Mouse (Mus musculus) hindbrain, postnatal 0 days (tissue): ENCODE measurements around the gene Gfi1b. TPM values are rescaled to one million over a fixed set of nuclear protein-coding genes. Genes with fewer than 3 reads are reported as not detected.

Source experiments
- ATAC-seq: fragments of 200-750 bp; cut with Nextera tagmentation; 2 replicates; pipeline ENCODE4 v1.8.0; 2017; ENCODE audit warnings: mild to moderate bottlenecking, moderate TSS enrichment, moderate library complexity
- DNase-seq: peaks from one replicate; pipeline ENCODE4 v3.0.0-alpha.2; 2015; ENCODE audit warnings: low spot score
- H3K27ac ChIP-seq: fragments of 300-500 bp; sonication (generic); 2 replicates; pipeline ENCODE4 v1.5.1; 2014; ENCODE audit warnings: mild to moderate bottlenecking
- H3K27me3 ChIP-seq: fragments of 300-500 bp; sonication (generic); 2 replicates; pipeline ENCODE4 v1.6.1; 2014; ENCODE audit warnings: low read length, mixed read lengths; ENCODE audit not compliant: insufficient read depth
- H3K36me3 ChIP-seq: fragments of 300-500 bp; sonication (generic); 2 replicates; pipeline ENCODE4 v1.6.1; 2014; ENCODE audit warnings: low read length, mixed read lengths; ENCODE audit not compliant: insufficient read depth
- H3K4me1 ChIP-seq: fragments of 300-500 bp; sonication (generic); 2 replicates; pipeline ENCODE4 v1.6.1; 2014; ENCODE audit warnings: antibody characterized with exemption, low read length, mixed read lengths; ENCODE audit not compliant: insufficient read depth
- H3K4me2 ChIP-seq: fragments of 300-500 bp; sonication (generic); 2 replicates; pipeline ENCODE4 v1.6.1; 2014; ENCODE audit warnings: low read depth, mild to moderate bottlenecking, low read length, moderate library complexity, mixed read lengths
- H3K4me3 ChIP-seq: fragments of 300-500 bp; sonication (generic); 2 replicates; pipeline ENCODE4 v1.5.1; 2014; ENCODE audit warnings: low read length
- H3K9ac ChIP-seq: fragments of 300-500 bp; sonication (generic); replicated peaks from 2 replicates; pipeline ENCODE4 v1.6.1; 2014; ENCODE audit warnings: mild to moderate bottlenecking, low read length, moderate library complexity, mixed read lengths
- H3K9me3 ChIP-seq: fragments of 300-500 bp; sonication (generic); 2 replicates; pipeline ENCODE4 v1.6.1; 2016; ENCODE audit warnings: low read length, mixed read lengths
- CTCF ChIP-seq: IDR thresholded peaks from 2 replicates; pipeline ENCODE4 v1.5.1; 2016; ENCODE audit warnings: antibody characterized with exemption, control low read depth, low read depth
- WGBS: fragments of 180-500 bp; shearing (Covaris S2); extraction: QIAGEN DNeasy Blood & Tissue Kit; methylation state at CpG from one replicate; pipeline ENCODE4 v1.1.7; 2014; 5-methylcytosine and 5-hydroxymethylcytosine counted together
- polyA plus RNA-seq: library from polyadenylated mRNA; unstranded; fragments of >200 nt; fragmentation: Nextera tagmentation; extraction: Ambion mirVana; gene quantifications from 2 replicates; pipeline ENCODE4 v1.2.1, GENCODE M21; 2015
- total RNA-seq: library from RNA; depleted of rRNA; stranded (reverse); fragments of >200 nt; gene quantifications from 2 replicates; pipeline ENCODE4 v1.2.3, GENCODE M21; 2014

Gene Gfi1b
- total and polyA plus RNA-seq, 2 experiments from 2014 or later: not detected

DNA sequence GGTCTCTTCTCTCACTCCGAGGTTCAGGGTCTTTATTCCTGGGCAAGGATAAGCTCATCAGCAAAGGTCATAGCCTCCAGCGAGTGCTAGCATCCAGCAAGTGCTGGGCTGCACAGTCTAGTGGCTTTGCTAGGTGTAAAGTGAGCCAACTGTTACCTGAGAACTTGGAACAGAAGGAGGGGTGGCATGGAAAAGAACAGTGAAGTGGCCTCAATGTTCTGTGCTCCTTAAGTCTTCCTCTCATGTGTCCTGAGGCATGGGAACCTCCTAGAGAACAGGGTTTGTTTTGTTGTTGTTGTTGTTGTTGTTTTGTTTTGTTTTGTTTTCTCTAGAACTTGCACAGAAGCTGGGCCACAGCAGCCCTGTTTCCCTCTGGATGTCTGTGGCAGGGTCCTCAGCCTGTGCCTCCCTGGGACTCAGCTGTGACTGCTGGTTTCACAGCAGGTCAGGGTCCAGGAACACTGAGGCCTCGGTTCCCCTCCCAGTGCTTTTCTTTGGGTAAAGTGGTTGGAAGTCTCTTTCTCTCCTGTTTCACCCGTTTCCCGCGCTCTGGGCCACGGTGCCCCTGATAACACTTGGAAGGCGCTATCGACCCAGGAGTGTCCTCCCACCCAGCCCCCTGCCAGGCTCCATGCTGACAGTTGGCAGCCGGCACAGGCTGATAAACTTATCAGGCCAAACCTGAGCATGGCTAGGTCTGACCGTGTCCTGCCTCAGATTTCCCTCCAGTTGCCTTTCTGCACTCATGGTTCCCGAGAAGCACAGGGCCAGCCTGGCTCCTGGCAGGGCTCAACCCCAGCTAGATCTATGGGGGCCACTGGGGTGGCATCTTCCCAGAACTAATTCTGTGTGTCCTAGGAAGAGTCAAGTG is 19.8 kb downstream of the Gfi1b start:
- Histone ChIP-seq H3K4me3 (no peak overlapping the region), H3K36me3 (no peaks in the 10 kb centered on the region), H3K27ac (no peak overlapping the region), H3K9me3 (no peaks in the 10 kb centered on the region), H3K4me2 (no peak overlapping the region), H3K27me3 (no peaks in the 10 kb centered on the region), H3K9ac (no peak overlapping the region), H3K4me1 (no peaks in the 10 kb centered on the region)
- no peak for DNase-seq
- 62% methylated on average over 12 of the region's 12 CpGs for WGBS
- no peak for TF ChIP-seq CTCF
- ATAC-seq: no peak

- TF ChIP-seq CTCF: no peak
- Histone ChIP-seq H3K4me1 (no peaks in the 10 kb centered on the region), H3K27me3 (no peaks in the 10 kb centered on the region), H3K27ac (no peak overlapping the region), H3K4me2 (no peak overlapping the region), H3K9me3 (no peaks in the 10 kb centered on the region), H3K4me3 (no peak overlapping the region), H3K36me3 (no peaks in the 10 kb centered on the region), H3K9ac (no peak overlapping the region)
- no peak for DNase-seq
- ATAC-seq: no peak
- WGBS: 78% methylated on average over 6 of the region's 6 CpGs
Measured at GRCm38 (mm10) chr2:28599569-28599900, 22.2 kb downstream of the Gfi1b start.

GRCm38 (mm10) chr2:28598692-28599568 is 22.9 kb downstream of the Gfi1b start:
- TF ChIP-seq CTCF: no peak
- Histone ChIP-seq H3K36me3 (no peaks in the 10 kb centered on the region), H3K9me3 (no peaks in the 10 kb centered on the region), H3K4me1 (no peaks in the 10 kb centered on the region), H3K4me2 (no peak overlapping the region), H3K4me3 (no peak overlapping the region), H3K27ac (no peak overlapping the region), H3K9ac (no peak overlapping the region), H3K27me3 (no peaks in the 10 kb centered on the region)
- WGBS: 68% methylated on average over 12 of the region's 12 CpGs
- DNase-seq (no peak), ATAC-seq (no peak)

GRCm38 (mm10) chr2:28597733-28598547 is 23.8 kb downstream of the Gfi1b start:
- no peak for TF ChIP-seq CTCF
- Histone ChIP-seq H3K27ac (no peak overlapping the region), H3K4me3 (no peak overlapping the region), H3K36me3 (no peaks in the 10 kb centered on the region), H3K27me3 (no peaks in the 10 kb centered on the region), H3K4me2 (no peak overlapping the region), H3K9ac (no peak overlapping the region), H3K9me3 (no peaks in the 10 kb centered on the region), H3K4me1 (no peaks in the 10 kb centered on the region)
- no peak for DNase-seq
- 82% methylated on average over 7 of the region's 7 CpGs for WGBS
- no peak for ATAC-seq

- Histone ChIP-seq H3K9ac (no peak overlapping the region), H3K4me1 (no peaks in the 10 kb centered on the region), H3K36me3 (no peaks in the 10 kb centered on the region), H3K27me3 (no peaks in the 10 kb centered on the region), H3K9me3 (no peaks in the 10 kb centered on the region), H3K4me3 (no peak overlapping the region), H3K4me2 (no peak overlapping the region), H3K27ac (no peak overlapping the region)
- 91% methylated on average over 7 of the region's 7 CpGs for WGBS
- DNase-seq (no peak), ATAC-seq (no peak)
- peak; percentile 49 for TF ChIP-seq CTCF
Measured at GRCm38 (mm10) chr2:28596998-28597397, 24.8 kb downstream of the Gfi1b start.

DNA sequence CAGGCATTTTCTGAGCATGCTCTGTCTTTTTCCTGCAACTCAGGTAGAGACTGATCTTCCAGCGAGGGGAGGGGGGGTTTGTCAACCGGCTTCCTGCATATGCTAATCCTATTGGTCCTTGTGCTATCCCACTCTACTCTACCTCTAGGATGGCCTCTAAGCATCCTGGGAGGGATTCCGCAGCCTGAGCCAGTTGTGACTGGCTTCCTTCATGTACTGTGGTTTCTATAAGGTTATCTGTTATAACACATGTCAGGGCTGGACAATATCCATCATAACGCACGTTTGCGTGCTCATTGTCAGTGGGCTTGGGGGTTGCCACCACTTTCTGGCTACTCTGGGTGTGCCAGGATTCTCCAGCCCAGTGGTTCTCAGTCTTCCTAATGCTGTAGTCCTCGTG is 25.8 kb downstream of the Gfi1b start:
- 80% methylated on average over 7 of the region's 7 CpGs for WGBS
- no peaks in the 10 kb centered on the region for H3K4me1 ChIP-seq
- no peaks in the 10 kb centered on the region for H3K36me3 ChIP-seq

More for the DNA sequence above, 25.8 kb downstream of the Gfi1b start:
- TF ChIP-seq CTCF: no peak
- Histone ChIP-seq H3K9ac (no peak overlapping the region), H3K9me3 (no peaks in the 10 kb centered on the region), H3K27me3 (no peaks in the 10 kb centered on the region), H3K4me3 (no peak overlapping the region), H3K4me2 (no peak overlapping the region), H3K27ac (no peak overlapping the region)
- ATAC-seq (no peak), DNase-seq (no peak)
